Comparison of ENCODE assay signal across 15 mouse cellular contexts in genomic region chr4:97690384-97690766, GRCm38 (mm10).
A peak's percentile ranks its signal among the peaks of the same experiment; 100 is the strongest.
DNase-seq lines count a peak whose midpoint lies in the region; ATAC-seq lines count a peak whose summit lies in the region.
"Had no signal": no experiment of that assay in that cellular context is flagged by ENCODE, and none has a peak within 500 bp of the region (broad histone marks: within the 10 kb centered on the region; RNA-seq: fewer than 3 reads in every experiment).

No protein-coding gene starts in this region.

- H3K27ac ChIP-seq in heart, embryonic 13.5 days (replicated peaks) = peak overlapping the region; percentile 63
- no peak overlapping the region for H3K27ac ChIP-seq in limb, embryonic 13.5 days
- H3K27ac ChIP-seq: hindbrain, embryonic 13.5 days had no signal

- no peaks in the 10 kb centered on the region for H3K36me3 ChIP-seq in heart, embryonic 13.5 days
- H3K36me3 ChIP-seq in limb, embryonic 13.5 days = no peaks in the 10 kb centered on the region
- H3K36me3 ChIP-seq: G1E; hindbrain, embryonic 13.5 days had no signal

- H3K27me3 ChIP-seq in heart, embryonic 13.5 days (replicated peaks) = no peaks in the 10 kb centered on the region
- peaks cover 51% of the 10 kb centered on the region for H3K27me3 ChIP-seq in limb, embryonic 13.5 days
- H3K27me3 ChIP-seq: hindbrain, embryonic 13.5 days had no signal

- no peak overlapping the region for H3K4me3 ChIP-seq in heart, embryonic 13.5 days
- no peak overlapping the region for H3K4me3 ChIP-seq in limb, embryonic 13.5 days
- H3K4me3 ChIP-seq: hindbrain, embryonic 13.5 days had no signal

- H3K9ac ChIP-seq in heart, embryonic 13.5 days = no peak overlapping the region
- H3K9ac ChIP-seq in limb, embryonic 13.5 days = no peak overlapping the region
- H3K9ac ChIP-seq: hindbrain, embryonic 13.5 days had no signal

- no peak overlapping the region for H3K4me2 ChIP-seq in heart, embryonic 13.5 days
- H3K4me2 ChIP-seq in limb, embryonic 13.5 days (replicated peaks) = no peak overlapping the region
- H3K4me2 ChIP-seq: hindbrain, embryonic 13.5 days had no signal

- 70% methylated on average over 7 of the region's 7 CpGs for WGBS in heart, embryonic 13.5 days
- WGBS in limb, embryonic 13.5 days = 83% methylated on average over 7 of the region's 7 CpGs

- intact Hi-C loops in heart, postnatal 25 days (cut with DNase I) = no loop called here

- no peak for ATAC-seq in heart, embryonic 13.5 days (ENCODE audit: extremely low read depth, insufficient number of reproducible peaks, low FRiP score, low TSS enrichment)
- peak; percentile 26; the same call in 1 of the 2 replicates for ATAC-seq in limb, embryonic 13.5 days (ENCODE audit: low FRiP score, low read depth)
- ATAC-seq: forebrain, embryonic 16.5 days had no signal

- no peak for DNase-seq in heart, postnatal 25 days (ENCODE audit: low spot score)
- DNase-seq in kidney, postnatal 10 days = peak; percentile 11
- no peak for DNase-seq in kidney, postnatal 25 days
- peak; percentile 70 for DNase-seq in lung, postnatal 36 days
- no peak for DNase-seq in layer of hippocampus, adult 11-12 months (ENCODE audit: low spot score)
- DNase-seq: adrenal gland, postnatal 10 days; cerebellum, adult 9-10 months; right cerebral cortex, adult 18-20 months; spleen, adult 18-20 months; thymus, postnatal 4 days had no signal

- H3K9me3 ChIP-seq in heart, embryonic 13.5 days = no peaks in the 10 kb centered on the region
- H3K9me3 ChIP-seq in limb, embryonic 13.5 days = no peaks in the 10 kb centered on the region
- H3K9me3 ChIP-seq: hindbrain, embryonic 13.5 days had no signal

- H3K4me1 ChIP-seq in heart, embryonic 13.5 days = peaks cover 20% of the 10 kb centered on the region
- peaks cover 40% of the 10 kb centered on the region for H3K4me1 ChIP-seq in limb, embryonic 13.5 days

Comparison
In these comparisons a context has a peak if more than half of its experiments do, and no peak if none do; other contexts are left out.
1. DNase-seq: peak in kidney, postnatal 10 days (single experiment) and lung, postnatal 36 days (single experiment); none in heart, postnatal 25 days (single experiment), kidney, postnatal 25 days (0 of 2) and layer of hippocampus, adult 11-12 months (single experiment).